Mouse (Mus musculus) liver, embryonic 16.5 days (tissue): ENCODE measurements around the gene Pheta1. TPM values are rescaled to one million over a fixed set of nuclear protein-coding genes. Genes with fewer than 3 reads are reported as not detected.

Experiments used
- ATAC-seq: fragments of 200-750 bp; cut with Nextera tagmentation; 2 replicates; pipeline ENCODE4 v1.8.0; 2017; ENCODE audit warnings: low read depth, mild to moderate bottlenecking, moderate number of reproducible peaks, moderate library complexity
- H3K27ac ChIP-seq: fragments of 300-500 bp; sonication (generic); 2 replicates; pipeline ENCODE4 v1.5.1; 2014; ENCODE audit warnings: mild to moderate bottlenecking, low read length
- H3K27me3 ChIP-seq: fragments of 300-500 bp; sonication (generic); 2 replicates; pipeline ENCODE4 v1.6.1; 2014; ENCODE audit warnings: low read depth, low read length, mixed read lengths; ENCODE audit not compliant: control insufficient read depth, insufficient read depth
- H3K36me3 ChIP-seq: fragments of 300-500 bp; sonication (generic); 2 replicates; pipeline ENCODE4 v1.6.1; 2014; ENCODE audit warnings: mild to moderate bottlenecking; ENCODE audit not compliant: control insufficient read depth, insufficient read depth
- H3K4me1 ChIP-seq: fragments of 300-500 bp; sonication (generic); 2 replicates; pipeline ENCODE4 v1.6.1; 2014; ENCODE audit warnings: low read depth, low read length, mixed read lengths; ENCODE audit not compliant: control insufficient read depth
- H3K4me2 ChIP-seq: fragments of 300-500 bp; sonication (generic); 2 replicates; pipeline ENCODE4 v1.6.1; 2014; ENCODE audit warnings: low read depth, low read length, mixed read lengths
- H3K4me3 ChIP-seq: fragments of 300-500 bp; sonication (generic); 2 replicates; pipeline ENCODE4 v1.5.1; 2014; ENCODE audit warnings: low read depth, mild to moderate bottlenecking, low read length
- H3K9ac ChIP-seq: fragments of 300-500 bp; sonication (generic); 2 replicates; pipeline ENCODE4 v1.6.1; 2014; ENCODE audit warnings: low read depth, low read length
- H3K9me3 ChIP-seq: fragments of 300-500 bp; sonication (generic); replicated peaks from 2 replicates; pipeline ENCODE4 v1.6.1; 2016; ENCODE audit warnings: low read length; ENCODE audit not compliant: control insufficient read depth
- WGBS: fragments of 180-500 bp; shearing (Covaris S2); extraction: QIAGEN DNeasy Blood & Tissue Kit; methylation state at CpG from one replicate; pipeline ENCODE4 v1.1.7; 2014; ENCODE audit not compliant: insufficient replicate concordance; 5-methylcytosine and 5-hydroxymethylcytosine counted together
- polyA plus RNA-seq: library from polyadenylated mRNA; unstranded; fragments of >200 nt; fragmentation: Nextera tagmentation; extraction: Ambion mirVana; gene quantifications from 2 replicates; pipeline ENCODE4 v1.2.1, GENCODE M21; 2015

Gene Pheta1
- polyA plus RNA-seq, 1 experiment from 2014 or later = 4.0 TPM

GRCm38 (mm10) chr5:121836692-121837415, 11.9 kb upstream of the Pheta1 start:
- H3K4me3 ChIP-seq = peak overlapping the region; percentile 87
- peak; percentile 84 for ATAC-seq
- peak overlapping the region; percentile 92 for H3K27ac ChIP-seq
- H3K27me3 ChIP-seq = peaks cover 9% of the 10 kb centered on the region
- peak overlapping the region; percentile 95 for H3K4me2 ChIP-seq
- H3K36me3 ChIP-seq = no peaks in the 10 kb centered on the region
- H3K9ac ChIP-seq = peak overlapping the region; percentile 82
- peaks cover 64% of the 10 kb centered on the region for H3K4me1 ChIP-seq
- WGBS = under 1% methylated on average over 76 of the region's 77 CpGs
- no peaks in the 10 kb centered on the region for H3K9me3 ChIP-seq

- H3K36me3 ChIP-seq = no peaks in the 10 kb centered on the region
- H3K27ac ChIP-seq = peak within 1 kb of the TSS; percentile 92
- no peaks in the 10 kb centered on the region for H3K9me3 ChIP-seq
- WGBS = 1% methylated on average over 35 of the region's 35 CpGs
- peaks cover 9% of the 10 kb centered on the region for H3K27me3 ChIP-seq
- peak within 1 kb of the TSS; percentile 87 for H3K4me3 ChIP-seq
- ATAC-seq = peak; percentile 8
- peaks cover 69% of the 10 kb centered on the region for H3K4me1 ChIP-seq
- peak within 1 kb of the TSS; percentile 82 for H3K9ac ChIP-seq
- H3K4me2 ChIP-seq = peak within 1 kb of the TSS; percentile 95
These were observed 11.1 kb upstream of the Pheta1 start, which contains the start of gene Sh2b3 for GRCm38 (mm10) chr5:121837441-121838340. TSS of gene Sh2b3 (minus strand) at chr5:121837646.

GRCm38 (mm10) chr5:121838341-121839127, 10.2 kb upstream of the Pheta1 start:
- H3K27ac ChIP-seq = peak overlapping the region; percentile 78
- H3K27me3 ChIP-seq = peaks cover 11% of the 10 kb centered on the region
- peaks cover 69% of the 10 kb centered on the region for H3K4me1 ChIP-seq
- peak overlapping the region; percentile 54 for H3K9ac ChIP-seq
- peak overlapping the region; percentile 95 for H3K4me2 ChIP-seq
- WGBS = under 1% methylated on average over 46 of the region's 46 CpGs
- no peaks in the 10 kb centered on the region for H3K9me3 ChIP-seq
- H3K36me3 ChIP-seq = no peaks in the 10 kb centered on the region
- H3K4me3 ChIP-seq = peak overlapping the region; percentile 87
- no peak for ATAC-seq

DNA sequence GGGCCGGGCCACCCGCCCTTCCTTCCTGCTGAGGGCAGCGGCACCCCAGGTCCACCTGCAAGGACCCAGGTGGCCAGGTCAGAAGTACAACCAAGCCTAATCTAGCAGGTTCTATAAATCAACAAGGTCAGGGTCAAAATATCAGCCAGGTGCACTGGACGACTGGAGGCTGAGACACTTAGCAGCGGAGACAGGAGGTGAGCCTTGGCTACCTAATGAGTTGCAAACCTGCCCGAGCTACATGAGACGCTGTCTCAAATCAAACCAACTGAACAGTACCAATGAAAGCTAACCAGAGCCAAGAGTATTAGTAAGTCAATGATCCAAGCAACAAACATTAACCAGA, 9.7 kb upstream of the Pheta1 start:
- peaks cover 64% of the 10 kb centered on the region for H3K4me1 ChIP-seq

GRCm38 (mm10) chr5:121841516-121841915, 7.3 kb upstream of the Pheta1 start:
- Histone ChIP-seq H3K4me1 (peaks cover 41% of the 10 kb centered on the region), H3K36me3 (no peaks in the 10 kb centered on the region), H3K9me3 (no peaks in the 10 kb centered on the region), H3K27me3 (peaks cover 29% of the 10 kb centered on the region), H3K9ac (no peak overlapping the region), H3K4me3 (no peak overlapping the region), H3K27ac (no peak overlapping the region), H3K4me2 (no peak overlapping the region)
- no peak for ATAC-seq
- 80% methylated on average over 9 of the region's 9 CpGs for WGBS

More for the DNA sequence above, 9.7 kb upstream of the Pheta1 start:
- no peak for ATAC-seq
- Histone ChIP-seq H3K27ac (peak overlapping the region; percentile 78), H3K36me3 (no peaks in the 10 kb centered on the region), H3K4me2 (peak overlapping the region; percentile 95), H3K9me3 (no peaks in the 10 kb centered on the region), H3K4me3 (peak overlapping the region; percentile 87), H3K27me3 (peaks cover 16% of the 10 kb centered on the region), H3K9ac (peak overlapping the region; percentile 8)
- 29% methylated on average over 7 of the region's 7 CpGs for WGBS

DNA sequence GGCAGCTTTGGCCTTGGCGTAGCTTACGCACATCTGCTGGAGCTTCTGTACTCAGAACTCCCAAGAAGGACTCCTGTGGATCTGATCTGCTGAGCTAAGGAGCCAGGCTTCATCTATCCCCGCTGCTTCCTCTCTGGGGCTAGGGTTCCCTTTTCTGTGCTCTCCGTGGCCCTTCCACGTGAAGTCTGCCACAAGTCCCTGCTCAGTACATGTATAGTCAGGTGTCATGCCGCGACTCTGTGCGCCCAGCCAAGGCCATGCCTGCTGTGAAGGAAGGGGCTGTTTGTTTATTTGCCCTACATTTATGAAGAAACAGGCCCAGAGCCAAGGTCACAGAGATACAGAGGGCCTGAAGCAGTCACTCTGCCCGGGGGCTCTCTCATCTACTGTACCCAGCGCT, 6.8 kb upstream of the Pheta1 start:
- H3K27ac ChIP-seq = no peak overlapping the region
- no peak for ATAC-seq
- H3K4me2 ChIP-seq = no peak overlapping the region; the same call in 1 of the 2 replicates
- peaks cover 29% of the 10 kb centered on the region for H3K27me3 ChIP-seq
- peak overlapping the region; percentile 64; the same call in 1 of the 2 replicates for H3K9ac ChIP-seq
- H3K9me3 ChIP-seq = no peaks in the 10 kb centered on the region
- H3K36me3 ChIP-seq = no peaks in the 10 kb centered on the region
- WGBS = 39% methylated on average over 10 of the region's 10 CpGs
- no peak overlapping the region for H3K4me3 ChIP-seq
- peaks cover 38% of the 10 kb centered on the region for H3K4me1 ChIP-seq

DNA sequence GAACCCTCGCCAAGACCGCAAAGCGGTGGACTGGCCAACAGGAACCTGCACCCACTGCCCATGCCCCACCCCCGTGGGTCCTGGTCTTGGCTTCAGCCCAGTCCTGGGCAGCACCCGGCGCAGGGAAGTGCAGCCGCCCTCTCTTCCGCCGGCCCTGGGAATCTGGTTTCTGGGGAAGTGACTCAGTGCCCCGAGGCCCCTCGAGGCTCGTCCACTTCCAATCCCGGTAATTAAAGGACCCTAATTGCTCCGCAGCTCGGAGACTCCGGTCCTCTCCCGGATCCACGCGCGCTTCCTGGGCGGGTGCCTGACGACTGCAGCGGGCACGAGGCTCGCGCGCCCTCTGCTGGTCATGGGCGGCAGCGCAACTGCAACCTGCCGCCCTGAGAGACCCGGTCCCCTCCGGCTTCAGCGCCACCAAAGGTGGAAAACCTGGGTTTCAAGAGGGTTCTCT, 6.1 kb upstream of the Pheta1 start:
- Histone ChIP-seq H3K36me3 (no peaks in the 10 kb centered on the region), H3K27me3 (peaks cover 26% of the 10 kb centered on the region), H3K27ac (no peak overlapping the region), H3K4me1 (peaks cover 31% of the 10 kb centered on the region), H3K4me2 (peak overlapping the region; percentile 82), H3K4me3 (peak overlapping the region; percentile 60), H3K9ac (peak overlapping the region; percentile 64), H3K9me3 (no peaks in the 10 kb centered on the region)
- WGBS = under 1% methylated on average over 33 of the region's 33 CpGs
- peak; percentile 47 for ATAC-seq

- H3K9me3 ChIP-seq = no peaks in the 10 kb centered on the region
- H3K27me3 ChIP-seq = peaks cover 26% of the 10 kb centered on the region
- H3K27ac ChIP-seq = no peak overlapping the region
- H3K36me3 ChIP-seq = no peaks in the 10 kb centered on the region
- H3K4me2 ChIP-seq = peak overlapping the region; percentile 82
- H3K9ac ChIP-seq = no peak overlapping the region
- H3K4me1 ChIP-seq = peaks cover 31% of the 10 kb centered on the region
- no peak for ATAC-seq
- peak overlapping the region; percentile 60 for H3K4me3 ChIP-seq
- 10% methylated on average over 17 of the region's 17 CpGs for WGBS
These were observed 5.5 kb upstream of the Pheta1 start for GRCm38 (mm10) chr5:121843138-121843905.
